Mouse (Mus musculus) cerebral cortex, adult 2 months (tissue): ENCODE results near the gene Ubiad1.

Experiments
- WGBS: fragments of 180-500 bp; shearing (Covaris S2); methylation state at CpG from one replicate; pipeline ENCODE4 v1.1.7; 2018; 5-methylcytosine and 5-hydroxymethylcytosine counted together

The Ubiad1 gene

DNA sequence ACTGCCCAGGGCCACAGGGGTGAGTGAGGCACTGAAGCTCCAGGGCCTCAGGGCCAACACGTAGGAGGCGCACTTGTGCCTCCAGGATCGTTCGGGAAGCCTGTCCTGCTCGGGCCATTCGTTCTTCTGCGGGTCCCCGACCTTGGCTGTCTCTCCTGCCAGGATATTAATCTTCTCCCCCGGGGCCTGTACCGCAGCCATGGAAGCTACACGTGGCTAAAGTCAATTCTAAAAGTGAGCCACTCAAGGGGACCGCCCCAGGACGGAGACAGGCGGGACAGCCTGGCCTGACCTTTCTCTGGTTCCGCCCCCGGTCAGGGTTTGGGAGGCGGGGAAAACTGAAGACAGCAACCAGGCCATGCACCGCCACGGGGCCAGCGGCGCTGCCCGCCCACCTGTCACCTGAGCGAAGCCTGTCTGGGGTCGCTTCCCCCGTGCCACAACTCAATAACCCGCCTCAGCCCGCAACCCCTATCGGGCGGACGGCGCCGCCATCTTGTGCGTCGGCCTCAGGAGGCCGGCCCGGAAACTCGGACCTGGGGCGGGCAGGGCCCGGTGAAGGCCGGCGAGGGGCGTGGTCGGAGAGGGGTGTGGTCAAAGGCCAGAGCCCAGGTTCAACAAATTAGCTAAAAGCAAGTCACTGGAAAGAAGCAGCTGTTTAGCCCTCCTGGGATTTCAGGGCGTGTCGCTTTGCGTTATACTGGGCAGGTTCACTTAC is at the start of gene Ubiad1:
Gene Ubiad1 (minus strand): TSS at position 522 of the 718 bp plus-strand sequence.
- WGBS: under 1% methylated on average over 46 of the region's 46 CpGs

- WGBS: 49% methylated on average over 7 of the region's 7 CpGs
Measured at GRCm38 (mm10) chr4:148491448-148491847, 46.9 kb upstream of the Ubiad1 start.

GRCm38 (mm10) chr4:148490502-148490901 is 45.9 kb upstream of the Ubiad1 start:
- 25% methylated on average over 6 of the region's 6 CpGs for WGBS

DNA sequence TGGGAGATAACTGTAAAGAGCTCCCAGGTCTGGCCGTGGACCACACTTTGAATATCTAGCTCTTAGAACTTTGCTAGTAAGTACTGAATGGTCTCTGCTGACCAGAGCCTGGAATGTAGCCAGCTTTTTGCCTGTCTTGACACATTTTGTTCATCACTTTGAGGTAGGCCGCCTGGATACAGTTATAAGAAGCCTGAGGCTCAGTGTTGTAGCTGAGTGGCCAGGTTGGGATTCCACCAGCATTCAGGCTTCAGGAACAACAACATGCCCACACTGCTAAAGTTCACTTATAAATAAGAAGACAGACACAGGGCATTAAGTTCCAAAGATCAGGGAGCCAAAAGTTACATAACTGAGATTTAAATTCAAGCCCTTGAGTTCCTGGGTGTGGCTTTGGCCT is 43.3 kb upstream of the Ubiad1 start:
- 71% methylated on average over 2 of the region's 2 CpGs for WGBS

GRCm38 (mm10) chr4:148484511-148484910 is 39.9 kb upstream of the Ubiad1 start:
- 96% methylated on average over 12 of the region's 12 CpGs for WGBS

DNA sequence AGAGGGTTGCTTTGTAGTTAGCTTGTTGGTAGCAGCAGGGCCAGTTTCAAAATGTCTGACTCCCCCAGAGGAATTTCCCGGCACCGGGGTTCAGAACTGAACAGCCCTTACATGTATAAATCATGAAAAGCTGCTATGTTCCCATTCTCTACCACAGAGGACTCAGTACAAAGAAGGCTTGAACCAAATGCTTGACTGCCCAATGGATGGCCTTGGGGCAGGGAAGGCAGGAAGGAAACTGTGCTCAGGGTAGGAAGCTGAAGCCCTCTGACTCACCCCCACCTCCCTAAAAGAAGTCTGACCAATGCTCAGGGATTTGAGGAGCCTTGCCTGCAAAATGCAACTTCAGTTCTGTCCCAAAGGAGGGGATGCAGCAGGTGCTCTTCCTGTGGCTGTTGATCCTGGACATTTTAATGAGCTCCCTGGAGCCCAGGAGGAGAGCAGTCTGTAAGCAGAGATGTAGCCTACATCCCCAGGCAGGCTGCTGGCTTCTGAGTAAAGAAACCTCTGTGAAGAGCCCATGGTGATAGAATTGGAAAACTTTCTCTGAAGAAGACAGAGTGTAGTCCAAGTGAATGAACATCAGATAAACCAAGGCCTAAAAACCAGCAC is 37.1 kb upstream of the Ubiad1 start:
- WGBS: 71% methylated on average over 2 of the region's 2 CpGs

DNA sequence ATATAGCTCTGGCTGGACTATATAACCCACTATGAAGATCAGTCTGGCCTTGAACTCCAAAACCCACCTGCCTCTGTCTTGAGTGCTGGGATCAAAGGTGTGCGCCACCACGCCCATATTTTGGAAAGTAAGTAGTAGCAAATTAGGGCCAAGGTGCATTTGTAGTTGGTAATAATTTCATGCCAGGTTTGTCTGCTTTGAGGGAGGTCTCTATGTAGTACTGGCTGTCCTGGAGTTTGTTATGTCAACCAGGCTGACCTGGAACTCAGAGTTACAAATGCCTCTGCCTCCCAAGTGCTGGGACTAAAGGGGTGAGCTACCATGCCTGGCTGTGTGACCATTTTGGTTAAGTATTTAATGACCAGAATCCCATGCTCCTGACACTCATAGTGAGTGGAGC is 35.7 kb upstream of the Ubiad1 start:
- 95% methylated on average over 2 of the region's 2 CpGs for whole genome bisulfite sequencing

- 73% methylated on average over 5 of the region's 5 CpGs for whole genome bisulfite sequencing
Measured at GRCm38 (mm10) chr4:148473496-148473895, 28.9 kb upstream of the Ubiad1 start.

- WGBS: 78% methylated on average over 8 of the region's 8 CpGs
Measured at GRCm38 (mm10) chr4:148472436-148473174, 28.0 kb upstream of the Ubiad1 start.

- WGBS: 69% methylated on average over 10 of the region's 10 CpGs
Measured at GRCm38 (mm10) chr4:148471363-148471806, 26.8 kb upstream of the Ubiad1 start.

GRCm38 (mm10) chr4:148469487-148470252 is 25.1 kb upstream of the Ubiad1 start:
- WGBS: 81% methylated on average over 11 of the region's 11 CpGs

DNA sequence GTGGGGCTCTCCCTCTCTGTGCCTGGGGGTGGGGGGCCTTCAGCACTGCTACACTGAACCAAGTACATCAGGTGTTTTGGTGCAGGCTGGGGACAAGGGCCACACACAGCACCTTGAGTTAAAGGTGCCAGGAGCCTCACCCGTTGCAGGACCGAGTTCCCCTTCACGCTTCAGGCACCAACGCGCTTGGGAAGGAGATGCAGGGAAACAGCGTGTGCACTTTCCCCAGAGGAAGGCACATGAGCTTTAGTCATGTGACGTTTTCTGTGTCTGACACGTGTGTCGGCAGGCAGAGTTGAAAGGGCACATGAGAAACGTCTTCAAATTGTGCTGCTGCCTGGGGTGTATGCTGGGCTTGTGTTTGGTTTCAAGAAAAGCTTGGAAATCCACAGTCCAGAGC is 23.8 kb upstream of the Ubiad1 start:
- 89% methylated on average over 10 of the region's 10 CpGs for WGBS

DNA sequence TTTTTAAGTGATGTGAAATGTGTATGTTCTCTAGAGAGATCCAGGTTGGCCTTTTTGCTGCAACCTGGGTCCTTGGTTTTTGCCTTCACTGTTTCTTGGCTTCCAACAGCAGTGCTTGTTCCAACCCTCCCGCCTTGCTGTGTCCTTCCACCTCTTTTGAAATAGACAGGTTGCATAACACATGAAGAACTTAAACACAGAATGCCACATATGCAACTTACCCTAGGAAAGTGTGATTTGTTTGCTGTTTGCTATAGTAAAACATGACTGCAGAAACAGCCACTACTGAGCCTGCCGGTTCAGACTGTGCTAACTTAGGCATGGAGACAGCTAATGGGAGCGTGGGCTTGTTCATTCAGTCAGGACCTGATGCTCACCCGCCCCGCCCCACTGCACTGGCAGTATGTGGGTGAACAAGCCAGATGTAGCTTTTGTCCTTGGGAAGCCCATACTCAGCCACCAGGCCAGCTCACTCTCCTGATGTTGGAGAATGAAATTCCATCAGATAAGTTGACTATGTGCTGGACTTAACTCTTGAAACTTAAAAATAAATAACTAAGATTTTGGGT is 22.0 kb upstream of the Ubiad1 start:
- WGBS: 60% methylated on average over 5 of the region's 5 CpGs

- WGBS: 76% methylated on average over 12 of the region's 12 CpGs
Measured at GRCm38 (mm10) chr4:148464869-148465268, 20.3 kb upstream of the Ubiad1 start.

DNA sequence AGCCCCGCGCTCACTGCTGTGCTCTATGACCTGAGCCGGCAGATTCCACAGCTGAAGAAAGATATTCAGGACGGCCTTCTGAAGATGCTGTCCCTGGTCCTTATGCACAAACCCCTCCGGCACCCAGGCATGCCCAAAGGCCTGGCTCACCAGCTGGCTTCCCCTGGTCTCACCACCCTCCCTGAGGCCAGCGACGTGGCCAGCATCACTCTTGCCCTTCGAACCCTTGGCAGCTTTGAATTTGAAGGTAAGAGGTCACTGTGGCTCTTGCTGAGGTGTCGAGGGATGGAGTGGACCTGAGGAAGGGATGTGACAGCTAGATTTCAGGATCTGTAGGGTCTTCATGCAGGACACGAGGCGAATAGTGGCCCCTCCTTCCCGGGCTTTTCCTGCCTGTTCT is 19.7 kb upstream of the Ubiad1 start:
- 93% methylated on average over 12 of the region's 12 CpGs for WGBS

DNA sequence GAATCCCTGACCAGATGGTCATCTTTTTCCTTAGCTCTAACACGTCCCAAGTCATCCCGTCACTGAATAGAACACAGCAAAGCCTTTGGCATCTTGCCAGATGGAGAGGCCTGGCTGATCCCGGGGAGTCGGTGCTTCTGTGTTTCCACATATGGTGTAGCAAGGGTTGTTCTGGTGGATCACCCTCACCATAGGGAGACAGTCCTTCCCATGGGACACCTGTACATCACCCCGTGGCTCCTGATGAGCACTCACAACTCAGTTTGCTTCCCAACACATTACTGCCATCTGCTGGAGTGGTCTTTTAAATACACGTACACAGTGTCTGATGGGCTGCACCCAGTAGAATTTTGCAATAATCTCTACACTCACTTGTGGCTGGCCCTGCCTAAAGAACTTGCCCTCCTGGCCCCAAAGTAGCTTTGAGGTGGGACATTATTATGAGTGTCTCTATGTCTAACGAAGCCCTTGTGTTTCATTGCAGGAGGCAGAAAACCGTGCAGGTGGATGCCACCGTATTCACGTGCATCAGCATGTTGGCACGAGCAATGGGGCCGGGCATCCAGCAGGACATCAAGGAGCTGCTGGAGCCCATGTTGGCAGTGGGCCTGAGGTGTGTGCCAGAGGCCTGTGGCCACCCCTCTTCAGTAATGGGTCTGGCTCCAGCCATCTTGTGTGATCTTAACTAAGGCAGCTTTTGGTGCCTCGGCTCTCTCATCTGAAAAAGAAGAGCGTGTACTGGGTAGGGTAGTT is 18.8 kb upstream of the Ubiad1 start:
- WGBS: 55% methylated on average over 14 of the region's 14 CpGs

GRCm38 (mm10) chr4:148462717-148463116 is 18.1 kb upstream of the Ubiad1 start:
- 95% methylated on average over 13 of the region's 13 CpGs for WGBS

GRCm38 (mm10) chr4:148461772-148462171 is 17.2 kb upstream of the Ubiad1 start:
- 85% methylated on average over 4 of the region's 4 CpGs for WGBS

GRCm38 (mm10) chr4:148460656-148461284 is 16.2 kb upstream of the Ubiad1 start:
- 63% methylated on average over 12 of the region's 12 CpGs for WGBS

- 82% methylated on average over 5 of the region's 5 CpGs for WGBS
Measured at GRCm38 (mm10) chr4:148455477-148456025, 11.0 kb upstream of the Ubiad1 start.
